Mouse (Mus musculus) left cerebral cortex, adult 18-20 months (tissue): ENCODE data around the gene Snrk. TPM values are rescaled to one million over a fixed set of nuclear protein-coding genes. Genes with fewer than 3 reads are reported as not detected.

ENCODE experiments used
- DNase-seq, 2 experiments: peaks; one replicate each; pipeline ENCODE4 v3.0.0; 2021 to 2022; ENCODE audit warnings: low spot score in 2 of 2, mixed read lengths in 1 of 2
- total RNA-seq, 2 experiments: library from RNA; stranded (reverse); gene quantifications; 2 replicates each; pipeline ENCODE4 v1.2.3; 2021

Gene Snrk
- total RNA-seq, 2 experiments from 2014 or later = 120 to 122 TPM

- DNase-seq = no peak
These were observed 12.7 kb upstream of the Snrk start for GRCm38 (mm10) chr9:122104285-122104829.

GRCm38 (mm10) chr9:122107701-122108375 lies 9.2 kb upstream of the Snrk start:
- DNase-seq = no peak

- peak in 1 of 2 experiments; percentile 13 for DNase-seq
These were observed 7.4 kb upstream of the Snrk start for GRCm38 (mm10) chr9:122109553-122110225.

- no peak for DNase-seq
These were observed 6.6 kb upstream of the Snrk start for GRCm38 (mm10) chr9:122110508-122110907.

GRCm38 (mm10) chr9:122110921-122111320 lies 6.1 kb upstream of the Snrk start:
- no peak for DNase-seq

- DNase-seq = no peak
These were observed 1.5 kb upstream of the Snrk start for GRCm38 (mm10) chr9:122115552-122115951.

- DNase-seq = no peak
These were observed 707 bp upstream of the Snrk start for GRCm38 (mm10) chr9:122116359-122116758.

- peak; percentile 27 to 36 for DNase-seq
These were observed 845 bp downstream of the Snrk start for GRCm38 (mm10) chr9:122117692-122118529.

- DNase-seq = peak; percentile 33 to 37
These were observed 3.0 kb downstream of the Snrk start for GRCm38 (mm10) chr9:122120089-122120488.

GRCm38 (mm10) chr9:122122113-122122512 lies 5.0 kb downstream of the Snrk start:
- no peak for DNase-seq

GRCm38 (mm10) chr9:122123181-122123580 lies 6.1 kb downstream of the Snrk start:
- no peak for DNase-seq

GRCm38 (mm10) chr9:122125723-122126290 lies 8.7 kb downstream of the Snrk start:
- no peak for DNase-seq

- DNase-seq = no peak
These were observed 9.7 kb downstream of the Snrk start for GRCm38 (mm10) chr9:122126790-122127189.

GRCm38 (mm10) chr9:122127271-122127785 lies 10.3 kb downstream of the Snrk start:
- DNase-seq = no peak

GRCm38 (mm10) chr9:122128686-122129085 lies 11.6 kb downstream of the Snrk start:
- DNase-seq = peak; percentile 10 to 15

- DNase-seq = no peak
These were observed 13.6 kb downstream of the Snrk start for GRCm38 (mm10) chr9:122130666-122131065.

- no peak for DNase-seq
These were observed 15.1 kb downstream of the Snrk start for GRCm38 (mm10) chr9:122132145-122132544.

GRCm38 (mm10) chr9:122135095-122135884 lies 18.2 kb downstream of the Snrk start:
- no peak for DNase-seq

- no peak for DNase-seq
These were observed 18.8 kb downstream of the Snrk start for GRCm38 (mm10) chr9:122135885-122136170.

GRCm38 (mm10) chr9:122137960-122138359 lies 20.9 kb downstream of the Snrk start:
- no peak for DNase-seq
